Mouse (Mus musculus): ENCODE measurements around the gene Glra3.

Glra3 gene

DNA sequence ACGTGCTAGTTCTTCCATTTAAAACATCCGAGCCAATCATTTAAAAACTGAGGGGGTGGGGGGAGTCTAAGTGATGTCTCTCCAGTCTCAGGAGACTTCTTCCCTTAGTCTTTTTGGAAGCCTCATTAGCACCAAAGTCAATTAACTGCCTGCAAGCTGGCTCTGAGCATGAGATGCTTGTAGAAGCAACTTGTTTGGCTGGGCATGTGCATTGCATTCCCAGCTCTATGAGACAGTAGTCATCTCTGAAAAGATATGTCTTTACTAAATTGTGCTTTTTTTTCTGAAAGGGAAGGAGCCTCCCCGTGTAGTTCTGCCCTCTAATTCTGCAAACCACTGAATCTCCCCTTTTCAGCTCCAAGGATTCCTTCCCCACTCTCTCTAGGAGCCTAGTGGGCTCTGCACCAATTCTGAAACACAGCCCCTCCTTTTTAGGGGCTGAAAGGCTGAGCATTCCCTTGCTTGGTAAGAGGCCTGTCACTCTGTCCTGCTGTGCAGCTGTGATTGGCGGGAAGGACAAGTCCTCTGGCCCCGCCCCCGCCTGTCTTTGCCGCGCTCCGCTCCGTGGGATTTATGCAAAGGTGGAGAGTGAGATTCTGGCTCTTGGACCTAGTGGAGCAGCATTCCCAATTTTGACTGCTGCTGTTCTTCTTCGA is at the start of gene Glra3:
Gene Glra3, plus strand, starts transcription at position 591 of the 656 bp plus-strand sequence.
- no peak for DNase-seq (ENCODE audit: low spot score in 2 of 2)

DNA sequence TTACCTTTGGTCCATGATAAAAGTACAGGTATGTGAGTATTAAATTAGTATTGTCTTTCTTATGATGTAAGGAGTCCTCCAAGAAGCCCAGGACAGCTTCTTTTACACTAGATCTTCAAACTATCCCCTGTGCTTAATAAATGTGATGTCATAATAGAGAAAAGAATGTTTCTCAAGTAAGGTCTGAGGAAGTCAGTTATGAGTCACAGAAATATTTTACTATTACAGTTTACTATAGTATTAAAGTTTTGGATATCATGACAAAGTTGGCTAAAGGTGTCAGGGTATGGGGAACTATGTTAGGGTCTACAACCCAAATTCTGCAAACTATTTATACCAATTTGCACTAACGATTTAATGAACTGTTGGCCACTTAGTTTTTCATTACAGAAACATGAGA is 33.4 kb upstream of the Glra3 start, which contains the start of gene Adam29:
Gene Adam29, minus strand, starts transcription at position 101 of the 400 bp plus-strand sequence.
- DNase-seq (ENCODE audit: low spot score in 2 of 2): no peak

DNA sequence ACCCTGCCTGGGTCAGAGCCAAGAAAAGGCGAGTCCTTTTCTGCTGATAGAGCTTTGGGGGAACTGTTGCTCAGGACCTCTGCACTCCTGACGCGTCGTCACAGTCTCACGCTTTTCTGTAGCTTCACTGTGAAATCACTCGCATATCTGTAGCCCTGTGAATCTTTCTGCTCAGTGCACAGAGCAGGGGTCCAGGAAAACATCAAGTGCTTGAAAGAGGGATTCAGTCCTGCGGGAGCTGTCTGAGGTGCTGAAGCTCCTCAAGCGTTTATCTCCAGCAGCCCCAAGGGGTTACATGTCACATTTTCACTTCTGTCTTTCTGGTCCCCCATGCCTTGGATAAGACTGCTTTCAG is 243 bp downstream of the Glra3 start:
- DNase-seq (ENCODE audit: low spot score in 2 of 2): no peak

DNA sequence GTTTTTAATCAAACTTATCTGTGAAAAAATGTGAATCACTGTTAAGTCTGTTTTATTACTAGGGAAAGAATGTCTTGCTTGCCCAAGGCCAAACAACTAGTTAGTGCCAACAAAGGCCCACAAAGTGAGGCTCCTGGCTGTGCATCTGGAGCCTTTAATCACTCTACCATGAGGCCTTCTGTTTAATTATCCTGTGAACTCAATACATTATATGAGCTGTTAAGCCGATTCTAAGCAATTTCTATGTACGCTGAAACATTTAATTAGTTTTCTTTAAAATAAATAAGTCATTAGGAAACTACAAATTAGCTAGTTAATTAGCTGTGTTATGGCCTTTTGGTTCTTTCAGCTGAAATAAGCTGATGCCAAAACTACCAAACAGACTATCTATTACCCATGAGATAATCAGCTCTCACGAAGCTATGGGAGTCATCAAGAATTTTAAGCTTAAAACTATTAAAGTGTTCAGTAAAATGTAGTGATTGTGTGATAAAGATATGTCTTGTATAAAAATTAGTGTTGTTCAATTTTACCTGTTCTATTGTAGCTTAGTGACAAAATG is 24.6 kb downstream of the Glra3 start:
- DNase-seq (ENCODE audit: low spot score in 2 of 2): no peak

DNA sequence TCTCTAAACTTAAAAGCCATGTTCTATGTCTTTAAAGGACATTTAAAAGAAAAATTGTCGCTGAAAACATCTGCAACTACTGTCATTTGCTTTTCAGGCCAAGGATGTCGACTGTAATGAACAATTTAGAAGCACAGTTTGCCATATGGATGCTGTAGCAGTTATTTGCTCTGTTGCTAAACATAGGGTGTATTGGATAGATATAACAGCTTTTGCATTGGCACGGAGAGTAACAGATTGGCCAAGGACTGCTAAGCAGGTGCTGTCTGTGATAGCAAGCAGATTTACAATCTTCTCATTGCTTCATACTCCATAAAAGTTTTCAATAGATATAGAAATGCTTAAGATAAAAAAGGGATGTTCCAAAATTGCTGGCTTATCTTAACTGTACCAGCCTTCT is 57.6 kb downstream of the Glra3 start:
- DNase-seq (ENCODE audit: low spot score in 2 of 2): no peak

DNA sequence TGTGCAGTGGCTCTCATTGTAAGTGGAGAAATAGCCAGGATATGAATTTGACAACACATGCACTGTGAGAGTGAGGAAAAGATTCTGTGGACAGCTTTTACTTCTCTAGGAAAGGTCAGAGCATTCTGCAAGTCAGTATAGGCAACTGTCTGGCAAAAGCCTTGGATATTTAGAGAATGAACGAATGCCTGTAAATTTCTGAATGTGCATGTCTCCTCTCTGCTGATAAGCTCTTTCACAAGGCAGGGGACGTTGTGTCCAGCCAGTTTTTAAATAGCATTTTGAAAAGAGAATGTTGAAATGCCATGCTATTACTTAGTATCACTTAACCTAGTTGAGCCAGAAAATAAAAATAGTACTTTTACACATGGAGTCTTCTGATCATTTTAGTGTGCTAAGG is 114.1 kb downstream of the Glra3 start:
- no peak for DNase-seq (ENCODE audit: low spot score in 2 of 2)

DNA sequence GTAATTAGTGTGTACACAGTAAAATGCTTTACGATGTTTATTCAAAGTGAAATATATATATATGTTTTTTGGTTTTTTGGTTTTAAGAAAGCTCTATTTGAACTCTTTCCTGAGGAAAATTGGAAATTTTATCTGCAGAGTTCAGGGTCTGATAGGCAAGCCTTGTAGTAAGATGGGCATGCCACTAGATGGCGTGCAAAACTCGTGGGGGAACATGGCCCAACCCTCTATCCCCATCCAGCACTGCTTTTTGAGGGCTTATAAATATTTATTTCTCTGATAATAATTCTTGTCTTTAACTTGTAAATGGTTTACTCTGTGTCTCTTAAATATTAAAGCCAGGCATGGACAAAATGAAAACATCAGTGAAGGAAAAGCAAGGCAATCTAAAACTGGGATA is 122.8 kb downstream of the Glra3 start:
- DNase-seq (ENCODE audit: low spot score in 2 of 2): no peak

DNA sequence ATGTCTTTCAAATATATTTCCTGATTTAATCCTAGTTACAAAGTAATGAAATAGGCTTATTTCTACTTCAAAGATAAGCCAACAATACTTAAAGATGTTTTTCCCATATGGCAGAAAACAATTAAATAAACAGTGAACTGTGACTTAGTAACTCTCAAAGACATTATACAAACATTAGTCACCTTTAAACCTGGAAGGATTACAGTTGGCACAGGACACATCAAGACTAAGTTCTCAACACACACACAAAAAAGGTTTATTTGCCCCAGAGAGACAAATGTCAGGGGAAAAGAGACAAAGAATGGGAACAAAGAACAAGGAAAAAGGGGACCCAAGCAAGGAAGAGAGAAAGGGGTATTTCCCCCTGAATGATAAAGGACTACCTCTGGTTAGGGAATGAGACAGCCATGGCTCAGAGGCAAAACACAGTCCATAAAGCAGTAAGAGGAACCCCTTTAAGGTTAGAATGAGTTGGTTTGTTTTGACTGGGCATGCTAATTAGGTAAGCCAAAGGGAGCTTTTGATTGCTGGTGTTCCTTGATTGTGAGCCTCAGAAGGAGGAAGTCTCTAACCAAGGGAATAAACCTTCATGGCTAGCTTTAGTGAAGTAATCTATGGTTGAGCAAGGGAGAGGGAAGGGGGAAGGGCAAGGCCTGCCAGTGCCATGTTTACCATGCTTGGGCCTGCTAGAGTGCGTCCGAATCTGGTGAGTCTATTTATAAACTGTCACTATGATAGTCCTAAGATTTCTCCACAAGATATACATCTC is 130.4 kb downstream of the Glra3 start:
- no peak for DNase-seq (ENCODE audit: low spot score in 2 of 2)

DNA sequence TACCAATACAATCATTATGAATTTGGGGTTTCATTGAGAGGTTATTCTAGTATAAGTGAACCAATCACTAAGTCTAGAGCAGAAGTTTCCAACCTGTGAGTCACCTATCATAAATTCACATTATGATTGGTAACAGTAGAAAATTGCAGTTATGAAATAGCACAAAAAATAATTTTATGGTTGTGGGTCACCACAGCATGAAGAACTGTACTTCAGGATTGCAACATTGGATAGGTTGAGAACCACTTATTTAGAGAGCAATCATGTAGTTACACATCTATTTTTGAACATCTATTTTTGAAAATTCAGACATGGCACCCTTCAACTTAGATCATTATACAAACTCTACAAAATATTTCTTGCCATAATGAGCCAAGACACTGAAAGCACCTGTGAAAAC is 143.4 kb downstream of the Glra3 start:
- no peak for DNase-seq (ENCODE audit: low spot score in 2 of 2)

DNA sequence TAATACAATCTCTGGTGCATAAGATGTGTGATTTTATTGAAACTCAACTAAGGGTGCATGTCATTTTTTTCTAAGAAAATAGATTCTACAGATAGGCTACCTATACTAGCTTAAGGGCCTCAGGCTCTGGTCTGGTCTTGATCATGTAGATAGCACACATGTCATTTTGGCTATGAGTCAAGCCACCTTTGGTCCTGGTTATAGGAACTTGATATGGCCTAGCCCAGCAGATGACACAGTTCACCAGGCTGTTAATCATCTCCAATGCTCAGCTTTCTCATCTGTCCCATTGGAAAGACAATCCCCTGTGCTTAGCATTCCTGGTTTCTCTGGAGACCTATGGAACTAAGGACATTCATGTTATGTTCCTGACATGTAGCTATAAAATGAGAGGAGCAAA is 154.1 kb downstream of the Glra3 start:
- DNase-seq (ENCODE audit: low spot score in 2 of 2): no peak

DNA sequence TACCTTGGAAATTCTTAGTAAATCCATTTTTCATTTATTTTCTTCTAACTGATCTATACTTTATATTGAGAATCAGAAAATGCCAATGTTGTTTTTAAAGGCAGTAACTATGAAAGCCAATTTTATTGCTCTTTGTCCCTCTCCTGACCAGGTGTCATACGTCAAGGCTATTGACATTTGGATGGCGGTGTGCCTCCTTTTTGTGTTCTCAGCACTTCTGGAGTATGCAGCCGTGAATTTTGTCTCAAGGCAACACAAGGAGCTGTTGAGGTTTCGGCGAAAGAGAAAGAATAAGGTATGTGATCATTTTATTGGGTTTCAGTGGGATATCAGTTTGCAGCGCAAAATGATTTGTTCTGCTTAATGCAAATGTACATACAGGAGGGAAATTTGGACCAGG is 170.0 kb downstream of the Glra3 start:
- DNase-seq (ENCODE audit: low spot score in 2 of 2): no peak

DNA sequence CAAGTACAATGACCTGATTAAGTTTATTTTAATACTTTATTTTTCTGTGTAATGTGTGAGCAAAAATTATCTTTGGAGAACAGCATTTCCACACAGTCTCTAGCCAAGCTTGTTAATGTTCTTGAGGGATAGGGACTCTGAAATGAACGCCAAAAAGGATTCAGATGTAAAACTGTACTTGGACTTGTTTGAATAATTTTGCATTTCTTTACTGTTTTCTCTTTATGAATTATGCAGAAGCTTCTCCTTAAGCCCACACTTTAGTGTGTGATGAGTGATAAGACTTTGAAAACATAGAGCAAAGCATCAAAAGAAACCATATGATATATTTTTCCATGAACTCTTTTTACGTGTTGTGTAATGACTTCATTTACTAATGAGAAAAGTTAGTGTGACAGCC is 189.1 kb downstream of the Glra3 start:
- DNase-seq (ENCODE audit: low spot score in 2 of 2): no peak

DNA sequence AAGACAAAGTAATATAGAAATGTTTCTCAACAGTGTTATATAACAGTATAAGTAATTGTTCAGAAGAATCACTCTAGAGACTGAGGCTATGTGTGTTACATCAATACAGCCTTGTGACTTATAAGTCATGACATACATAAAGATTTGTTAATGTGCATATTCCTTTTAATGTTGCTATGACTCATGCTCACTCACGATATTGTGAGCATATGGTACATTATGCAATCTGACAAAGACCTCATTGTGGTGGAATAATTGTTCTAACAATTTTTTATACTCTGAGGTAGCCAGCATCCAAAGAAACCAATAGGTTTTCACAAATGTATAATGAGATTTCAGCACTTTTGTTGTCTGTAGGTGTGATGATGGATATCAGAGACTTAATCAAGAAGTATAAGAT is 210.4 kb downstream of the Glra3 start:
- DNase-seq (ENCODE audit: low spot score in 2 of 2): no peak

DNA sequence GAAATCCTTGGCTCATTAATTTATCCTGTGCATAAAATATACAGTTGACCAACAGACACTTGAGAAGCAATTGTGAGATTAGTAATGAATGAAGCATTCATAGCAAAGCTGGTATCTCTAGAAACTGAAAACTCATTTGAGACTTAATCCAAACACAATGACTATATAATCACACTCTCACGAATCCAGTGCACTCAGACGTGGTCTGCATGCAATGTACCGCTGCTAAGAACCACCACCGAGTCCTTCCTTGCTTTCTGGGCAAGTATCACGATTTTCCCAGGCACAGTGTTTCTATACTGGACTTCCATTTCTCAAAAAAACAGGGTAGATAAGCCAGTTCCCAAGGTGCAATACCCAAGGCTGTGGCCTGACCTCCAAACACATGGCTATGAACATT is 211.3 kb downstream of the Glra3 start:
- no peak for DNase-seq (ENCODE audit: low spot score in 2 of 2)

DNA sequence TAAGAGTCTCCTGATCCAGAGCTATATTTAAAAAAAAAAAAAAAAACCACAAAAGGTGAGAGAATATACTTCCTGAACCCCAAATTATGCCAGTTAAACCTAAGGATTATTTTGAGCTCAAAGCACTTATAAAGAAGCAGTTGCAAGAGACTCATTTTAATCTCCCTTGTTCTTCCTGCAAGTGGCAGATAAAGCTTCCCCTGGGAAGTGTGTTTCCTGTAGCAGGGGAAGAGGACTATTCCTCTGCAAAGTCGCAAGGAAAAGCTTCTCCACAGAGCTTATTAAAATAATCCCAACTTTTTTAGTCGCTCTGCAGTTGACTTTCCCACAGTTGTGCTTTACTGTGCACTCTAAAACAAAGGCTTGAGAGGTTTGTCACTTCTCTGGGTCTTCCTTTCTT is 218.7 kb downstream of the Glra3 start:
- DNase-seq (ENCODE audit: low spot score in 2 of 2): no peak

All from thymus, postnatal 10 days (tissue).